Mouse (Mus musculus) MEL (cell line): ENCODE results near the gene Rsad2.

Experiments
- GABPA ChIP-seq: IDR thresholded peaks from 2 replicates; pipeline ENCODE4 v1.6.1; 2012; ENCODE audit warnings: low read depth, mild to moderate bottlenecking, inconsistent platforms, low read length, improper control_type of control experiment, moderate library complexity
- POLR2A ChIP-seq, 2 experiments: IDR thresholded peaks; 2 replicates each; pipeline ENCODE4 v1.6.1; 2011 to 2012; ENCODE audit warnings: low read length in 2 of 2, mild to moderate bottlenecking in 2 of 2, control low read depth in 1 of 2, improper control_type of control experiment in 1 of 2, low read depth in 1 of 2, moderate library complexity in 1 of 2; ENCODE audit not compliant: control insufficient read depth in 1 of 2, insufficient read depth in 1 of 2, poor library complexity in 1 of 2
- RCOR1 ChIP-seq: IDR thresholded peaks from 2 replicates; pipeline ENCODE4 v1.6.1; 2012; ENCODE audit warnings: low read depth, mild to moderate bottlenecking, inconsistent platforms, low read length, improper control_type of control experiment
- TBP ChIP-seq: IDR thresholded peaks from 2 replicates; pipeline ENCODE4 v1.8.0; 2011; ENCODE audit warnings: low read depth, low read length, improper control_type of control experiment
- USF1 ChIP-seq: IDR thresholded peaks from 2 replicates; pipeline ENCODE4 v1.6.1; 2014; ENCODE audit warnings: low read depth, mild to moderate bottlenecking, inconsistent platforms, low read length, improper control_type of control experiment, moderate library complexity

GRCm38 (mm10) chr12:26394485-26395470 lies 61.5 kb downstream of the Rsad2 start:
- TF ChIP-seq USF1 (no peak), GABPA (no peak), POLR2A (IDR thresholded peaks at IDR 0.05; ENCODE audit: control insufficient read depth in 1 of 2, insufficient read depth in 1 of 2, low read depth in 1 of 2, low read length in 2 of 2, poor library complexity in 1 of 2) (no peak), RCOR1 (no peak), TBP (no peak)
